Mouse (Mus musculus) right cerebral cortex, postnatal 10 days (tissue): ENCODE data around the gene Esr2.
A peak's percentile ranks its signal among the peaks of the same experiment; 100 is the strongest.

Experiments
- DNase-seq, 2 experiments: peaks; one replicate each; pipeline ENCODE4 v3.0.0; 2021; ENCODE audit warnings: low spot score in 2 of 2

Gene Esr2

DNA sequence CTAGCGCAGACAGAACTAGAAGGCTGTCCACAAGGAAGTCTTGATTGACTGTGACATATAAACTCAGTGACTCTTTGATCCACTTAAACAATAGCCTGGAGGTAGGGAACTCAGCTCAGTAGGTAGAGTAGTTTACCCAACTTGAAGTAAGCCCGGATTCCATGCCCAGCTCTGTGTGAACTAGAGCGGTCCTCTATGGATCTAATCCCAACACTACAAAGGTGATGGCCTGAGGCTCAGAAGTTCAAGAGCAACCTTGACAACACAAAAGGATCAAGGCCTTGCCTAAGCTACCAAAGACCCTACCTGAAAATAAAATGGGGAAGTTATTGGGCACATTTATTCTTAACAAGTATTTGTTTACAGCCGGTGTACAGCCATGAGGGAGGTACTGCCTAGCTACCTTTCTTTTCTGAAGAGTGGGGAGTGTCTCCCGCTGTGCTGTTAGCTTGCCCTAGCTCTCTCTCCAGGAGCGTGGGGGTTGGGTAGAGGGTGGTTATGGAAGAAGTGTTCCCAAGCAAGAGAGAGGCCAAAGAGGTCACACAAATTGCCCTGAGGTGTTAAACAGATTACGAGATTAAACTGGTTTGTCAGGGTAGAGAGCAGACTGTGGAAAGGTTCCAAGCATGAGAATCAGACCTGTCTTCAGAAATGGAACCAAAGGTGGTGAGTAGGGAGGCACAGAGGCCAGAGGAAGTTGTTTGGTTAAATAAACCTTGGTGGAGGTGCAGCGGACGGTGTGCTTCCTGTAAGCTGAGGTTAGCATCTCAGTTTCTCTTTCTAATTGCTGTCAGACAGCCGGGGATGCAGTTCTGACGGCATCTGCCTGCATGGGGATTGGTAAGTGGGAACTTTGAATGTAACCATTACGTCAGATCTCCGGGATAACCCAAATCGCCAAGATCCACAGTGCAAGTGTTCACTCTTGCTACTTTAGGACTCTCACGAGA lies 90.8 kb downstream of the Esr2 start:
- no peak for DNase-seq

GRCm38 (mm10) chr12:76085066-76085465 lies 92.0 kb downstream of the Esr2 start:
- DNase-seq: no peak

GRCm38 (mm10) chr12:76081557-76082211 lies 95.4 kb downstream of the Esr2 start:
- peak; percentile 89 to 90 for DNase-seq

GRCm38 (mm10) chr12:76080876-76081556 lies 96.0 kb downstream of the Esr2 start:
- no peak for DNase-seq

DNA sequence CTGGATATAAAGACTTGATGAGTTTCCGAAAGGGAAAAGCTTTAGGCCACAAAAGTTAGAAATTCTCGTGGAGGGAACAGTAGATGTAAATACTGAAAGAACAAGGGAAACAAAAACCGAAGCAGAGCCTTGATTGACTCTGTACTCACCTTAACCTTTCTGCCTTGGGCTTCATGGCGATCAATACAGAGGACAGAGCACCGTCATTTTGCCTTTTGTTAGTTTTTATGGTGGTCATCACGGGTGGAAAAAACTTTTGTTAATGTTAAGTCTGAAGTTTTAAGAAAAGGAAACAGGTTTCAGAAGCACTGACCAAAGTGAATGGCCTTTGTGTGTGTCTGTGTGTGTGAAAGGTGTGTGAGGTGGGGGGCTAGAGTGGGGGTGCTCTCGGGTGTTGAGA lies 103.1 kb downstream of the Esr2 start:
- no peak for DNase-seq

- DNase-seq: no peak
Measured at GRCm38 (mm10) chr12:76073066-76073826, 103.8 kb downstream of the Esr2 start.

DNA sequence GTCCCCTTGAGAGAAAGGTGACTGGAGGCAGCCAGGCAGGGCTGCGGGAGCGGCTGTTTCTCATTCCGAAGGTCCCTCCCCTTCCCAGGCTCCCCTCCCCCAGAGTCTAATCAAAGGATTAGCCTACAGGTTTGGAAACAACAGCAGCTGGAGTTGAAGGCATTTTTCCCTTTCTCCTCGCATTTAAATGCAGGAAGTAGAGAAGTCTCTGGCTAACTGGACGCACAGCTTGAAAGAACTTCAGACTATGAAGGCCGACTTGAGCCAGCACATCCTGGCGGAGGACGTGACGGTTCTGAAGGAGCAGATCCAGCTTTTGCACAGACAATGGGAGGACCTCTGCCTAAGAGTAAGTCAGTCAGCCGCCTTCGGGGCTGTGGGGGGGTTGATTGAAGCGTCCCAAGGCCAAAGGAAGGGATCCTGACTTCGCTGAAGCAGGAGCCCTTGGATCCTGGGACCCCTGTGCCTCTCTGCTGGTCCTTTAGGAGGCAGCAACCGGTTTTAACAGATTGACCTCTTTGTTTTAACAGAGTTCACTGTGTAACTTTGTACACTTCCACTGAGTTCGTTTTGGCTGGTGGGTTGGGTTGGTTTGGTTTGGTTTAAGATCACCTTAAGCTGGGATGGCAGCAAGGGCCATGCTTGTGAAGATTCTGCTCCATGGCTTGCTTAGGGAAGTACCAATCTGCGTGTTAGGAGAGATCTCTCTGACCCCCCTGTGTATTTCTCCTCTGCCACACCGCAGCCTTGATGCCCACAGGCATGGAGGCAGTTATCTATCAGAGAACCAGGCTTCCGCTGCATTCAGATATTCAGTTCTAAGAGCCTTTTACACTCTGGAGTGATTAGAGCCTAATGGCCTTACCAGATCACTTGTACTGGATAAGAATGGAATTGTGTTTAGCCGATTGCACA lies 104.9 kb downstream of the Esr2 start:
- no peak for DNase-seq
